Mouse (Mus musculus): ENCODE data around the gene Insm1.

The Insm1 gene

GRCm38 (mm10) chr2:146224141-146224540, 2.4 kb downstream of the Insm1 start:
- 32% methylated on average over 7 of the region's 7 CpGs for WGBS

- 43% methylated on average over 6 of the region's 6 CpGs for WGBS
Observed at GRCm38 (mm10) chr2:146225818-146226217, 4.1 kb downstream of the Insm1 start.

GRCm38 (mm10) chr2:146226484-146226883, 4.8 kb downstream of the Insm1 start:
- WGBS: 59% methylated on average over 9 of the region's 9 CpGs

- WGBS: 84% methylated on average over 3 of the region's 3 CpGs
Observed at GRCm38 (mm10) chr2:146227646-146228045, 5.9 kb downstream of the Insm1 start.

GRCm38 (mm10) chr2:146228435-146228834, 6.7 kb downstream of the Insm1 start:
- 78% methylated on average over 2 of the region's 2 CpGs for WGBS

- 54% methylated on average over 2 of the region's 2 CpGs for WGBS
Observed at GRCm38 (mm10) chr2:146231485-146231884, 9.8 kb downstream of the Insm1 start.

- WGBS: 81% methylated on average over 4 of the region's 4 CpGs
Observed at GRCm38 (mm10) chr2:146239196-146239747, 17.6 kb downstream of the Insm1 start.

- 100% methylated on average over 2 of the region's 2 CpGs for WGBS
Observed at GRCm38 (mm10) chr2:146244049-146244448, 22.3 kb downstream of the Insm1 start.

- 82% methylated on average over 7 of the region's 7 CpGs for WGBS
Observed at GRCm38 (mm10) chr2:146245401-146245800, 23.7 kb downstream of the Insm1 start.

- WGBS: 44% methylated on average over 4 of the region's 4 CpGs
Observed at GRCm38 (mm10) chr2:146246409-146247075, 24.8 kb downstream of the Insm1 start.

GRCm38 (mm10) chr2:146247576-146247975, 25.9 kb downstream of the Insm1 start:
- WGBS: 70% methylated on average over 6 of the region's 6 CpGs

- 84% methylated on average over 7 of the region's 7 CpGs for WGBS
Observed at GRCm38 (mm10) chr2:146249033-146249432, 27.3 kb downstream of the Insm1 start.

- 82% methylated on average over 6 of the region's 6 CpGs for WGBS
Observed at GRCm38 (mm10) chr2:146250236-146250904, 28.6 kb downstream of the Insm1 start.

GRCm38 (mm10) chr2:146254387-146254786, 32.7 kb downstream of the Insm1 start:
- WGBS: 96% methylated on average over 1 of the region's 1 CpGs

- WGBS: 62% methylated on average over 3 of the region's 3 CpGs
Observed at GRCm38 (mm10) chr2:146256321-146256875, 34.7 kb downstream of the Insm1 start.

GRCm38 (mm10) chr2:146257037-146257436, 35.3 kb downstream of the Insm1 start:
- 53% methylated on average over 3 of the region's 3 CpGs for WGBS

GRCm38 (mm10) chr2:146257609-146258008, 35.9 kb downstream of the Insm1 start:
- 88% methylated on average over 3 of the region's 3 CpGs for WGBS

- WGBS: 38% methylated on average over 10 of the region's 10 CpGs
Observed at GRCm38 (mm10) chr2:146258736-146259469, 37.2 kb downstream of the Insm1 start.

- WGBS: 82% methylated on average over 18 of the region's 18 CpGs
Observed at GRCm38 (mm10) chr2:146259787-146260560, 38.3 kb downstream of the Insm1 start.

- WGBS: 79% methylated on average over 4 of the region's 4 CpGs
Observed at GRCm38 (mm10) chr2:146261146-146261545, 39.4 kb downstream of the Insm1 start.

- 77% methylated on average over 10 of the region's 10 CpGs for WGBS
Observed at GRCm38 (mm10) chr2:146262215-146262614, 40.5 kb downstream of the Insm1 start.

Data from cerebral cortex, adult 2 months (tissue).